Mouse (Mus musculus) liver, embryonic 13.5 days (tissue): ENCODE results near the gene Pgap2. TPM values are rescaled to one million over a fixed set of nuclear protein-coding genes. Genes with fewer than 3 reads are reported as not detected.

Experiments used
- ATAC-seq: fragments of 200-750 bp; cut with Nextera tagmentation; 2 replicates; pipeline ENCODE4 v1.8.0; 2017; ENCODE audit warnings: low read depth, mild to moderate bottlenecking, moderate number of reproducible peaks, moderate library complexity
- DNase-seq: peaks from one replicate; pipeline ENCODE4 v3.0.0; 2022
- H3K27ac ChIP-seq: fragments of 300-500 bp; sonication (generic); 2 replicates; pipeline ENCODE4 v1.5.1; 2015; ENCODE audit warnings: moderate library complexity, mild to moderate bottlenecking, inconsistent platforms
- H3K27me3 ChIP-seq: fragments of 300-500 bp; sonication (generic); 2 replicates; pipeline ENCODE4 v1.6.1; 2015; ENCODE audit warnings: mild to moderate bottlenecking, inconsistent platforms
- H3K36me3 ChIP-seq: fragments of 300-500 bp; sonication (generic); 2 replicates; pipeline ENCODE4 v1.6.1; 2015; ENCODE audit warnings: mild to moderate bottlenecking, inconsistent platforms
- H3K4me1 ChIP-seq: fragments of 300-500 bp; sonication (generic); replicated peaks from 2 replicates; pipeline ENCODE4 v1.6.1; 2015; ENCODE audit warnings: inconsistent platforms
- H3K4me2 ChIP-seq: fragments of 300-500 bp; sonication (generic); 2 replicates; pipeline ENCODE4 v1.6.1; 2015; ENCODE audit warnings: inconsistent platforms, mild to moderate bottlenecking, moderate library complexity
- H3K4me3 ChIP-seq: fragments of 300-500 bp; sonication (generic); replicated peaks from 2 replicates; pipeline ENCODE4 v1.5.1; 2015; ENCODE audit warnings: mild to moderate bottlenecking, inconsistent platforms
- H3K9ac ChIP-seq: fragments of 300-500 bp; sonication (generic); 2 replicates; pipeline ENCODE4 v1.6.1; 2015; ENCODE audit warnings: mild to moderate bottlenecking, inconsistent platforms
- H3K9me3 ChIP-seq: fragments of 300-500 bp; sonication (generic); replicated peaks from 2 replicates; pipeline ENCODE4 v1.6.1; 2016; ENCODE audit warnings: inconsistent platforms
- WGBS: fragments of 180-500 bp; shearing (Covaris S2); methylation state at CpG from one replicate; pipeline ENCODE4 v1.1.7; 2015; ENCODE audit not compliant: insufficient replicate concordance; 5-methylcytosine and 5-hydroxymethylcytosine counted together
- polyA plus RNA-seq: library from polyadenylated mRNA; unstranded; fragments of >200 nt; fragmentation: Nextera tagmentation; extraction: Ambion mirVana; gene quantifications from 2 replicates; pipeline ENCODE4 v1.2.1, GENCODE M21; 2015

The Pgap2 gene
- polyA plus RNA-seq, 1 experiment from 2014 or later, result 23.3 TPM

DNA sequence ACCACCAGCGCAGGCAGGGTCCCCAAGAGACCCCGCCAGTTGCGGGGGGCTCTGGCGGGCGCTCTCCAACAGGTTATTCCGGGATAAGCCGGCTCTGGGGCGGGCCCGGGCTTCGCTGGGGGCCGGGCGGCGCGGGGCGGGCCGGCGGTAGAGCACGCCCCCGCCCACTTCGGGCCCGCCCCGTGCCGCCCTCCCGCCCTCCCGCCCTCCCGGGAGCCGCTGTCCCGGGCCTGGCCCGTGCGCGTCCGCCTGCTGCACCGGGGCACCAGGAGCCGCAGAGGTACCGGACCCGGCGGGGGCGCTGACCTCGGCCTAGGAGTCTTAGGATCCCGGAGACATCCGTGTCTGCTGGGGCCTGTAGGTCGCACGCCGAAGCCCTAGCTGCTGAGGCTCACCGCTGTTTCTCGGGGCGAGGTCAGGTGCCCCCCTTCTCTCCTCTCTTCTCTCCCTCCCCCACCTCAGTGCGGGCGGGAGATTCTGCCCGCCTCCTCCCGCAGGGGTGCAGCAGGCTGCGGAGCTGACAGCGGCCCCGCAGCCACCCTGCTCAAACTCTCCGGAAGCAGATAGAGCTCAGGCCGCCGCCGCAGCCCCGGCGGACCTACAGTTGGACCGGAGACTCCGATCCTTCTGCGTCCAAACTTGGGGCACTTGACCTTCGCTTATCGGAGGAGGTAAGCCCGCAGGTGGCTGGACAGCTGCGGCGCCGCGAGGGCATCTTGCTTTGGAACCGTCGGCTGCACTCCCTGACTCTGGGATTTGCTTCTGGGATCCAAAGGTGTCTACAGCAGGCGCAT, 57.8 kb downstream of the Pgap2 start, which contains the start of gene Stim1:
Stim1 (plus strand) TSS at position 206 of the 794 bp plus-strand sequence.
- H3K9ac ChIP-seq, result peak within 1 kb of the TSS; percentile 93
- H3K4me3 ChIP-seq, result peak within 1 kb of the TSS; percentile 93
- peak within 1 kb of the TSS; percentile 98 for H3K4me2 ChIP-seq
- peak; percentile 93 for ATAC-seq
- under 1% methylated on average over 60 of the region's 73 CpGs for WGBS
- DNase-seq, result peak; percentile 65
- no peaks in the 10 kb centered on the region for H3K9me3 ChIP-seq
- H3K4me1 ChIP-seq, result peaks cover 71% of the 10 kb centered on the region
- H3K36me3 ChIP-seq, result no peaks in the 10 kb centered on the region
- peak within 1 kb of the TSS; percentile 91 for H3K27ac ChIP-seq
- H3K27me3 ChIP-seq, result no peaks in the 10 kb centered on the region

- ATAC-seq, result no peak
- Histone ChIP-seq H3K9ac (peak overlapping the region; percentile 93), H3K27me3 (no peaks in the 10 kb centered on the region), H3K4me1 (peaks cover 73% of the 10 kb centered on the region), H3K4me3 (peak overlapping the region; percentile 93), H3K4me2 (peak overlapping the region; percentile 98), H3K9me3 (no peaks in the 10 kb centered on the region), H3K36me3 (no peaks in the 10 kb centered on the region), H3K27ac (peak overlapping the region; percentile 91)
- WGBS, result 3% methylated on average over 12 of the region's 12 CpGs
- no peak for DNase-seq
Measured at GRCm38 (mm10) chr7:102268395-102268748, 58.4 kb downstream of the Pgap2 start.

GRCm38 (mm10) chr7:102272422-102272948, 62.5 kb downstream of the Pgap2 start:
- no peak overlapping the region for H3K9ac ChIP-seq
- no peaks in the 10 kb centered on the region for H3K36me3 ChIP-seq
- H3K4me2 ChIP-seq, result no peak overlapping the region
- no peaks in the 10 kb centered on the region for H3K9me3 ChIP-seq
- H3K27me3 ChIP-seq, result no peaks in the 10 kb centered on the region
- DNase-seq (no peak), ATAC-seq (no peak)
- H3K27ac ChIP-seq, result no peak overlapping the region
- 78% methylated on average over 3 of the region's 3 CpGs for WGBS
- peaks cover 53% of the 10 kb centered on the region for H3K4me1 ChIP-seq
- H3K4me3 ChIP-seq, result no peak overlapping the region

DNA sequence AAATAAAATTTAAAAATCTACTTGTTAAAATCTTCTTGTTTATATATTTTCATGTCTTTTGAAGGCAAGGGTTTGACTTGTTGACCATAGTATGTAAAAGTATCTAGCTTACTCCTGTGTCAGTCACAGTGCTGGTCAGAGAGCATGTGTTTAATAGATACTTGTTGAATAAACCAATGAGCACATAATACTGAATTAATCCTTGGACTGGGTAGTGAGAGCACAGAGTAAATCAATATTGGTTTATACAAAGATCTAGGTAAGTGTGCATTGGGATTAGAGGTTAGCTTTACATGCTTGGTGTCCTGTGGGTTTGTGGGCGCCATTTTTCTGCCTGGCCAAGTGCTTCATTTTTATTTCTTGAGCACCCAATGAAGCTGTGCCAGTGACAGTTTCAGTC, 71.4 kb downstream of the Pgap2 start:
- Histone ChIP-seq H3K27ac (no peak overlapping the region), H3K36me3 (no peaks in the 10 kb centered on the region), H3K4me1 (0 out of 2 replicates have a peak, but pooled peaks cover 12% of the 10 kb centered on the region), H3K9me3 (no peaks in the 10 kb centered on the region), H3K9ac (no peak overlapping the region), H3K27me3 (no peaks in the 10 kb centered on the region), H3K4me3 (no peak overlapping the region), H3K4me2 (no peak overlapping the region)
- DNase-seq (no peak), ATAC-seq (no peak)
- WGBS, result 70% methylated on average over 1 of the region's 1 CpGs

GRCm38 (mm10) chr7:102282261-102282660, 72.3 kb downstream of the Pgap2 start:
- Histone ChIP-seq H3K4me2 (no peak overlapping the region), H3K27ac (no peak overlapping the region), H3K4me1 (0 out of 2 replicates have a peak, but pooled peaks cover 12% of the 10 kb centered on the region), H3K9ac (no peak overlapping the region), H3K9me3 (no peaks in the 10 kb centered on the region), H3K4me3 (no peak overlapping the region), H3K36me3 (no peaks in the 10 kb centered on the region), H3K27me3 (no peaks in the 10 kb centered on the region)
- WGBS, result 67% methylated on average over 5 of the region's 5 CpGs
- ATAC-seq (no peak), DNase-seq (no peak)

Other genes starting within 250 kb of the Pgap2 start
- 9.1 and 11.1 TPM in 2 replicates for gene Il18bp, start 191.5 kb upstream of the Pgap2 start, polyA plus RNA-seq
- 10.6 and 11.6 TPM in 2 replicates for gene Rnf121, start 144.7 kb upstream of the Pgap2 start, polyA plus RNA-seq
- gene Xndc1, start 144.7 kb upstream of the Pgap2 start, polyA plus RNA-seq, result 13.6 and 14.2 TPM in 2 replicates
- 0.22 and 0.28 TPM in 2 replicates for gene Xntrpc, start 144.5 kb upstream of the Pgap2 start, polyA plus RNA-seq
- not detected in 2 replicates for gene Trpc2, start 127.1 kb upstream of the Pgap2 start, polyA plus RNA-seq
- gene Art1, start 108.5 kb upstream of the Pgap2 start, polyA plus RNA-seq, result 0.22 and 0.48 TPM in 2 replicates
- gene Art5, start 100.7 kb upstream of the Pgap2 start, polyA plus RNA-seq, result 0.07 and 0.32 TPM in 2 replicates
- not detected in 2 replicates for gene Chrna10, start 93.4 kb upstream of the Pgap2 start, polyA plus RNA-seq
- 16.9 and 20.7 TPM in 2 replicates for gene Nup98, start within 50 bp of the Pgap2 start, polyA plus RNA-seq
- 56.0 and 58.2 TPM in 2 replicates for gene Rhog, start 45.8 kb downstream of the Pgap2 start, polyA plus RNA-seq
- 13.3 and 15.0 TPM in 2 replicates for gene Stim1, start 57.6 kb downstream of the Pgap2 start, polyA plus RNA-seq
- gene Rrm1, start 231.5 kb downstream of the Pgap2 start, polyA plus RNA-seq, result 223 and 242 TPM in 2 replicates